Mouse (Mus musculus) hindbrain, embryonic 15.5 days (tissue): ENCODE results near the gene Tmem143. TPM values are rescaled to one million over a fixed set of nuclear protein-coding genes. Genes with fewer than 3 reads are reported as not detected.
A peak's percentile ranks its signal among the peaks of the same experiment; 100 is the strongest.
"Not testable (repeated sequence)": the region's sequence is repeated elsewhere in the genome, so short reads cannot be mapped to it uniquely, and the experiment has no call there.

ENCODE experiments used
- ATAC-seq: fragments of 200-750 bp; cut with Nextera tagmentation; 2 replicates; pipeline ENCODE4 v1.8.0; 2017; ENCODE audit warnings: low read depth, moderate number of reproducible peaks, moderate TSS enrichment; ENCODE audit not compliant: low FRiP score
- H3K27ac ChIP-seq: fragments of 300-500 bp; sonication (generic); replicated peaks from 2 replicates; pipeline ENCODE4 v1.5.1; 2015; ENCODE audit warnings: mild to moderate bottlenecking, inconsistent platforms
- H3K27me3 ChIP-seq: fragments of 300-500 bp; sonication (generic); 2 replicates; pipeline ENCODE4 v1.6.1; 2015; ENCODE audit warnings: control low read depth, inconsistent platforms
- H3K36me3 ChIP-seq: fragments of 300-500 bp; sonication (generic); 2 replicates; pipeline ENCODE4 v1.6.1; 2015; ENCODE audit warnings: control low read depth, inconsistent platforms
- H3K4me1 ChIP-seq: fragments of 300-500 bp; sonication (generic); replicated peaks from 2 replicates; pipeline ENCODE4 v1.6.1; 2015; ENCODE audit warnings: control low read depth, inconsistent platforms
- H3K4me2 ChIP-seq: fragments of 300-500 bp; sonication (generic); 2 replicates; pipeline ENCODE4 v1.6.1; 2015; ENCODE audit warnings: moderate library complexity, mild to moderate bottlenecking, inconsistent platforms
- H3K4me3 ChIP-seq: fragments of 300-500 bp; sonication (generic); 2 replicates; pipeline ENCODE4 v1.5.1; 2015; ENCODE audit warnings: mild to moderate bottlenecking, inconsistent platforms
- H3K9ac ChIP-seq: fragments of 300-500 bp; sonication (generic); 2 replicates; pipeline ENCODE4 v1.6.1; 2015; ENCODE audit warnings: inconsistent platforms
- H3K9me3 ChIP-seq: fragments of 300-500 bp; sonication (generic); 2 replicates; pipeline ENCODE4 v1.6.1; 2016; ENCODE audit warnings: control low read depth, inconsistent platforms
- WGBS: fragments of 180-500 bp; shearing (Covaris S2); methylation state at CpG from one replicate; pipeline ENCODE4 v1.1.7; 2015; 5-methylcytosine and 5-hydroxymethylcytosine counted together
- polyA plus RNA-seq: library from polyadenylated mRNA; unstranded; fragments of >200 nt; fragmentation: Nextera tagmentation; extraction: Ambion mirVana; gene quantifications from 2 replicates; pipeline ENCODE4 v1.2.1, GENCODE M21; 2015

The Tmem143 gene
- polyA plus RNA-seq, 1 experiment from 2014 or later: 6.7 TPM

DNA sequence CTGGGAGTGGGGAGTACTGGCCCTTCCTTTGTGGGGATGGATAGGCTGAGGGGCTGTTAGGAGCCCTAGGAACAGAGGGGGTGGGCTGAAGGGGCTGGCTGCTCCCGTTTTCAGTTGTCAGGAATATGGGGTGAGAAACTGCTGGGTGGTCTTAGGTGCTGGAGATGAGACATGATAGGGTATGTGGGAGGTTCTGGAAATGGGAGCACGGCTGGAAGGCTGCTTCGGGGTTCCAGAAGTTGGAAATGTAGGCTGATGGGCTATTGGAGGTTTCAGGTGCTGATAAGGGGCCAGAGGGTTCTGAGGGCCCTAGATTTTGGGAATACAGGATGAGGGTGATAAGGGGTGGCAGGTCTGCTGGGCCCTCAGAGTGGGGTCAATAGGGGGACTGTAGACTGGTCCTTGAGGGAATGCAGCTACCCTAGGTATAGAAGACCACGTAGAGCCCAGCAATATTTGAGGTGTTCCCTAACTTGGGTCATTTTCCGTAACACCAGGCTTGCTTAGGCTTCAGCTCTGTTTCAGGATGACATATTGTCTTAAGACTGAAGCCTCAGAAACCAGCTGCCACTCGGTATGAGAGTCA, 717 bp upstream of the Tmem143 start:
- Histone ChIP-seq H3K4me3 (peak overlapping the region; percentile 53), H3K4me1 (peaks cover 15% of the 10 kb centered on the region), H3K27me3 (no peaks in the 10 kb centered on the region), H3K9ac (no peak overlapping the region), H3K36me3 (no peaks in the 10 kb centered on the region), H3K4me2 (peak overlapping the region; percentile 90), H3K9me3 (no peaks in the 10 kb centered on the region), H3K27ac (no peak overlapping the region)
- WGBS: 75% methylated on average over 6 of the region's 6 CpGs
- ATAC-seq: peak; percentile 39; the same call in 1 of the 2 replicates

DNA sequence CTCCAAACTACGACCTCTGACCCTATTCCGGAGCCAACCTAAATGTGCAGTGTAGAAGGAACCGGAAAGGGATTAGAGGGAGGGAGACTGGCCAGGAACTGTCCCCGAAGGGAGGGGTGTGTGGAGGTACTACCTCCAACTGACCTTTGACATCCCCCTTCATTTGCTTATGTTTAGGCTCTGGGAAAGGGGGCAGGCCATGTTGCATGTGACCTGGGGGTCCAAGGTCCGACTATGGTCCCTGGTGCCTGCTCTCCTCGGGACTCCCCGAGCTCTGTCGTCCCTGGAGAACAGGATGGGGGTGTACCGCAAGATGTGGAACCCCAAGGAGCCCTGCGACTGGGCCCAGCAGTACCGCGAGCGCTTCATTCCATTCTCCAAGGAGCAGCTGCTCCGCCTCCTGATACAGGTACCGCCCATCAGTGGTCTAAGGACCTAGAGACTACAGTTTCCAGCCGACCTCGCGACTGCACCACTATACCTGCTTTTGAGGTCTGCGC, 567 bp downstream of the Tmem143 start:
- WGBS: 1% methylated on average over 19 of the region's 19 CpGs

DNA sequence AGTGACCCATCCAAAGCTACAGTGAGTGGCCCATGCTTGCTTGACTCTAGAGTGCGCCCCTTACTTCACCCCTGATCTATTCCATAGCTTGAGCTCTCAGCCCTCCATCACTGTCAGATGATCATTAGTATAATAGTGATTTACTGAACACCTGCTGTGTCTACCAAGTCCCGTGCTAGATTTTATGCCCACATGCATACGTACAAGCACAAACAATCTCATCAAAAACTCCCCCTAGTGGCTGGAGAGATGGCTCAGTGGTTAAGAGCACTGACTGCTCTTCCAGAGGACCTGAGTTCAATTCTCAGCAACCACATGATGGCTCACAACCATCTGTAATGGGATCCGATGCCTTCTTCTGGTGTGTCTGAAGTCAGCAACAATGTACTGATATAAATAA, 1.4 kb downstream of the Tmem143 start:
- Histone ChIP-seq H3K4me1 (peaks cover 15% of the 10 kb centered on the region), H3K27ac (0 out of 2 replicates have a peak overlapping the region, but pooled peaks have one; percentile 82), H3K4me3 (peak overlapping the region; percentile 53; the same call in 1 of the 2 replicates), H3K4me2 (peak overlapping the region; percentile 90)
- 50% methylated on average over 4 of the region's 4 CpGs for WGBS
- not testable (repeated sequence) for H3K9me3 ChIP-seq, H3K9ac ChIP-seq, H3K36me3 ChIP-seq, H3K27me3 ChIP-seq, ATAC-seq

More for the DNA sequence above, 567 bp downstream of the Tmem143 start:
- peak overlapping the region; percentile 90 for H3K4me2 ChIP-seq
- peak overlapping the region; percentile 53 for H3K4me3 ChIP-seq
- peak overlapping the region; percentile 82 for H3K27ac ChIP-seq
- H3K9ac ChIP-seq: peak overlapping the region; percentile 62
- H3K27me3 ChIP-seq: no peaks in the 10 kb centered on the region
- no peaks in the 10 kb centered on the region for H3K9me3 ChIP-seq
- H3K4me1 ChIP-seq: peaks cover 15% of the 10 kb centered on the region
- no peaks in the 10 kb centered on the region for H3K36me3 ChIP-seq
- peak; percentile 65 for ATAC-seq

DNA sequence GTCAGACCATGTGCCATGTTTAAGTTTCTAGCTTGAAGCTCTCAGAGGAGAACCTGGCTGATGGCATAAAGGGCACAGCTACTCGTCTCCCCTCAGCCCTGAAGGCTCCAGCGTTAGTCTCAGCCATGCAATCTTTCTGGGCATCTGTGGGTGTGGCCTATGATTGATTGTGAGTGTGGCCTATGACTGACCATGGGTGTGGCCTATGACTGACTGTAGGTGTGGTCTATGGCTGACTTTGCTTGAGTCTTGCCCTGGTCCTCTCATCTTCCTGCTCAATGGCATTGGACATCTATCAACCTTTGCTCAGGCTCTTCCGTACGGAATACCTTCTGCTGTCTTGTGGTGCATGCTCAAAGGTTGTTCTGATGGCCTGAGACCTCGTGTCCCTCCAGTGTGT, 4.8 kb downstream of the Tmem143 start:
- H3K4me3 ChIP-seq: no peak overlapping the region
- H3K27me3 ChIP-seq: no peaks in the 10 kb centered on the region
- H3K9ac ChIP-seq: no peak overlapping the region
- no peak overlapping the region for H3K27ac ChIP-seq
- peaks cover 11% of the 10 kb centered on the region for H3K4me1 ChIP-seq
- no peak overlapping the region for H3K4me2 ChIP-seq
- WGBS: 57% methylated on average over 5 of the region's 5 CpGs
- no peaks in the 10 kb centered on the region for H3K36me3 ChIP-seq
- no peak for ATAC-seq
- H3K9me3 ChIP-seq: no peaks in the 10 kb centered on the region

DNA sequence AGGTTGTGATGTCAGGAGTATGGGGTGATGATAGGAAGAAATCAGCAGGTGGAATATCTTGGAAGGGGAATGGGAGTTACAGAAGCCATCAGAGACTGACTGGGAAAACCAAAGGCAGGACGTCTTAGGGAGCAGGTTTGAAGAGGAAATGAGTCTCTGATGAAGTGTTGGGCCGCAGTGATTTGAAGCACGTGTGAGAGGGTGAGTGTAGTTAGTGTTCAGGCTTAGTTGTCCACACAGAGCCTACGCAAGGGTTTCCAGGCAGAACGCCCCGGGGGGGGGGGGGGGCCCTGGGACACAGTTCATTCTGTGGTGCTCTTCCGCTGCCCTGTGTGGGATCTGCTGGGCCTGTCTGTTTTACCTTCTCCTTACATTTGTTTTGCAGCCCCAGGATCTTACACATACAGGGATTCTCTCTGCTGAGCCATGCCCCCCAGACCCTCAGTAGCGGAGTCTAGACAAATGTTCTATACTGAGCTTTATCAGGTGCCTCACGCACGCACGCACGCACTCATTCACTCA, 5.8 kb downstream of the Tmem143 start:
- Histone ChIP-seq H3K4me2 (no peak overlapping the region), H3K4me1 (peaks cover 6% of the 10 kb centered on the region), H3K9me3 (no peaks in the 10 kb centered on the region), H3K36me3 (no peaks in the 10 kb centered on the region), H3K4me3 (no peak overlapping the region), H3K9ac (no peak overlapping the region), H3K27ac (no peak overlapping the region), H3K27me3 (no peaks in the 10 kb centered on the region)
- ATAC-seq: no peak
- 83% methylated on average over 12 of the region's 12 CpGs for WGBS

DNA sequence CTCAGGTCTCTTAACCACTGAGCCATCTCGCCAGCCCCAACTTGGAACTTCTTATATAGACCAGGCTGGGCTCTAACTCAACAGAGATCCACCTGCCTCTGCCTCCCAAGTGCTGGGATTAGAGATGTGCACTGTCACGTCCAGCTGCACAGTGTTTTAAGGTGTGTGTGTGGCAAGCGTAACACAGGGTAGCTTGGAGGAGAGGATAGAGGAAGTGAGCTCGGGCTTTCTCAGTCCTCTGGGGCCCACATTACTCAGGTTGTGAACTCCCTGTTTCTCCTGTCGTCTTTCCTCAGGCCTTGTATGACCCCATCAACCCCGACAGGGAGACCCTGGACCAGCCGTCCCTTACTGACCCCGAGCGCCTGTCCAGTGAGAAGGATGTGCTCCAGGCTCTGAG, 9.9 kb downstream of the Tmem143 start:
- ATAC-seq: no peak
- peaks cover 16% of the 10 kb centered on the region; the same call in 1 of the 2 replicates for H3K36me3 ChIP-seq
- H3K4me2 ChIP-seq: no peak overlapping the region
- H3K9ac ChIP-seq: no peak overlapping the region
- H3K27ac ChIP-seq: no peak overlapping the region
- no peaks in the 10 kb centered on the region for H3K4me1 ChIP-seq
- H3K9me3 ChIP-seq: no peaks in the 10 kb centered on the region
- H3K4me3 ChIP-seq: no peak overlapping the region
- WGBS: 94% methylated on average over 9 of the region's 9 CpGs
- H3K27me3 ChIP-seq: no peaks in the 10 kb centered on the region

DNA sequence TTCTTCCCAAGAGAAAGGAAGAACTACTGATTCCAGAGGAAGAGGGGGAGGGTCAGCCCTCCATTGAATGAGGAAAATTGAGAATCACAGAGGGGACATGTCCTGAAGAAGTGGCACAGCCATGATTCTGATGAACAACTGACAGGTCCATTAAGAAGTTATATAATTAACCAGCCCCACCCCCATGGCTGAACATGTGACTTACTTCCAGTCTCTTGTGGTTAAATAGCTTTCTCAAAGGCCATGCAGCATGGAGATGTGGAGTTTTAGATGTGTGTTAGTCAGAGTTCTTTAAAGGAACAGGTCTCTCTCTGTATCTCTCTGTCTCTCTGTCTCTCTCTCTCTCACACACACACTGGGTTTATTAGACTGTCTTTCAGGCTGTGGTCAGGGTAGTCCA, 11.6 kb downstream of the Tmem143 start:
- Histone ChIP-seq H3K27me3 (no peaks in the 10 kb centered on the region), H3K4me3 (no peak overlapping the region), H3K4me1 (no peaks in the 10 kb centered on the region), H3K9ac (no peak overlapping the region), H3K9me3 (no peaks in the 10 kb centered on the region), H3K36me3 (peaks cover 16% of the 10 kb centered on the region; the same call in 1 of the 2 replicates), H3K4me2 (no peak overlapping the region), H3K27ac (no peak overlapping the region)
- ATAC-seq: no peak

DNA sequence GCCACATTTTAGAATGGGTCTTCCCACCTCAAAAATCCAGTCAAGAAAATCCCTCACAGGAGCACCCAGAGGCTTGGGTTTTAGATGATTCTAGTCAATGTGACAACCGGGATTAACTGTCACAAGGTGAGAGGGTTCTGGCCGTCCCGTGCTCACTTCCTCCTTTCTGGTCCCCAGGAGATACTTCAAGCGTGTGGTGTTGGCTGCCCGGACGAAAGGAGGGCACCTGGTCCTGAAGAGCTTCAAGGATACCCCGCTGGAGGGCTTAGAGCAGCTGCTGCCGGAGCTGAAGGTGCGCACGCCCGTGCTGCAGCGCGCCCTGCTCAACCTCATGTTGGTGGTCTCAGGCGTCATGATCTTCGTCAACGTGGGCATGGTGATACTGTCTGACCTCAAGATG, 12.4 kb downstream of the Tmem143 start:
- Histone ChIP-seq H3K36me3 (peaks cover 16% of the 10 kb centered on the region; the same call in 1 of the 2 replicates), H3K4me3 (no peak overlapping the region), H3K4me1 (no peaks in the 10 kb centered on the region), H3K4me2 (no peak overlapping the region), H3K27me3 (no peaks in the 10 kb centered on the region), H3K9me3 (no peaks in the 10 kb centered on the region), H3K9ac (no peak overlapping the region), H3K27ac (no peak overlapping the region)
- 96% methylated on average over 16 of the region's 16 CpGs for WGBS
- no peak for ATAC-seq

DNA sequence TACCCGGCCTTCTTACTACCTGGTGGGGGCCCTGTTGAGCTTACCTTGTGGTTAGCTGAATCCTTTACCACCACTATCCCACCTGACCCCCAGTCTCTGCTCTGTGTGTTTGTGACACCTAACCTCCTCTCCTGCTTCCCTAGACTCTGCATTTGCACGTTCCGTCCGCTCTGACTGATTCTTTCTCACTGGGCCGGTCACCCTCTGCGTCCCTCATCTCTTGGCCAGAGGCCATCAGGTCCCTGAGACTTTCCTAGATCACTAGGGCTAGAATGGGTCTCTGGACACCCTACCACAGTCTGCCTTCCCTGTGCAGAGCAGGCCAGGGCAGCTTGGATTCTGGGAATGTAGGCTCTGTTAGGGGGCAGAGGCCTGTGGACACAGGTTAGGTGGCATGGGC, 17.3 kb downstream of the Tmem143 start:
- Histone ChIP-seq H3K4me3 (no peak overlapping the region), H3K4me2 (no peak overlapping the region), H3K9me3 (no peaks in the 10 kb centered on the region), H3K27me3 (no peaks in the 10 kb centered on the region), H3K9ac (no peak overlapping the region), H3K36me3 (peaks cover 16% of the 10 kb centered on the region; the same call in 1 of the 2 replicates), H3K4me1 (peaks cover 24% of the 10 kb centered on the region), H3K27ac (no peak overlapping the region)
- no peak for ATAC-seq
- 93% methylated on average over 6 of the region's 6 CpGs for WGBS

DNA sequence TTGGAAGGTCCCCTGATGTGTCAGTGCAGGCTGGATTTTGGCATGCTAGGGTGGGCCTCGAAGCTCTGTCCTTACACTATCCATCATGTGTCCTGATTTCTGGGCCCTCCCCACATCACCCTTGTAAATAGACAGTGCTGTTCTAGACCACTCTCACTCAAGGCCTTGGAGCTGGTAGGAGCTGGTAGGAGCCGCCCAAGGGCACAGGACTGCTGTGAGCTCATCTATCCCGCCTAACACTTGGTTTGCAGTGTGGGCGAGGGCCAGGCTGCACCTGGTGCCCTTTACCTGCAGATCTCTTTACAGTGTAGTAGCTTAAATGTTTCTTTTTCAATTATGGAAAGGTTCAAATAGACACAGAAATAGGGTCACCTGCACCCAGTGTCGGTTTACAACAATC, 18.3 kb downstream of the Tmem143 start:
- Histone ChIP-seq H3K9me3 (no peaks in the 10 kb centered on the region), H3K4me1 (peaks cover 24% of the 10 kb centered on the region), H3K9ac (no peak overlapping the region), H3K27ac (no peak overlapping the region), H3K4me2 (no peak overlapping the region), H3K4me3 (no peak overlapping the region), H3K36me3 (peaks cover 8% of the 10 kb centered on the region; the same call in 1 of the 2 replicates), H3K27me3 (no peaks in the 10 kb centered on the region)
- 92% methylated on average over 5 of the region's 5 CpGs for WGBS
- no peak for ATAC-seq

DNA sequence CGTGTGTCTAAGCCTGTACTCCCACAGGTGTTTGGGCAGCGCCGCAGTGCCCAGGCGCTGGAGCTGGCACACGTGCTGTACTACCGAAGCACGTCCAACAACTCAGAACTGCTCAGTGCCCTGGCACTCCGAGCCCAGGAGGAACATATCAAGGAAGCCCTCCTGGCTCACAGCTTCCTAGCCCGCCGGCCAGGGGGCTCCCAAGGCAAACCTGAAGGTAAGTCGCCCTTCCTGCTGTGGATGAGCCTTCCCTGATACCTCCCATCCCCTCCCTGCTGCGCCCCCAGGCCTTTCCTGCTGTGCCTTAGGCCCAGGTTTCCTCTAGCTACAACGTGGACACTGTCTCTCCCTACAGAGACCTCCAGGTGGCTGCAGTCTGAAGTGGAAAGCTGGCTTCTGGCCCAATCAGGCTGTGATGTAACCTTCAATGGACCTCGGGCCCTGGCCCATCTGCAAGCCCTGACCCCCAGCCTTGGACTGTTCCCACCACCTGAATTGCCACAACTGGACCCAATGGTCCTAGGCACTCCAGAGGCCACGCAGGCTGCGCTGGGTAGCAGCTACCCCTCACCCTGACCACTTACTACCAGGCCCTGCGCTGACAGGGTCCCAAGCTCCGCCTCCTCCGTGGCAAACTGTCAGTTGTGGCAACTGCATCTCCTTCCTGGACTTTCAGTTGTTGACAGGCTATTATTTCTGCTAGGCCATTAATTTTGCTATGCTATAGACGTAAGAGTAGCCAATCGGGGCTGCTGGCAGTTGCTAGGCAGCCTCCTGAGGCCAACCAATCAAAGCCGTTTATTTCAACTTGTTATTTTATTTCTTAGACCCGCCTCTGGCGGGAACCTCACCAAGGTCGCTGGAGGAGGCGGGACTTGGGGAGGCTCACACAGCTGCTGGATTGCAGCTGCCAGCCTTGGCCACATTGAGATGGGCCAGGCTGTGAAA, 19.6 kb downstream of the Tmem143 start:
- Histone ChIP-seq H3K4me2 (peak overlapping the region; percentile 52), H3K27me3 (no peaks in the 10 kb centered on the region), H3K4me3 (peak overlapping the region; percentile 27), H3K9me3 (no peaks in the 10 kb centered on the region), H3K9ac (peak overlapping the region; percentile 21), H3K36me3 (no peaks in the 10 kb centered on the region), H3K27ac (peak overlapping the region; percentile 77), H3K4me1 (peaks cover 24% of the 10 kb centered on the region)
- WGBS: 32% methylated on average over 26 of the region's 26 CpGs
- peak; percentile 89 for ATAC-seq
